Comparison of ENCODE assay signal across 36 mouse cellular contexts in genomic region chr13:55400039-55400346, GRCm38 (mm10). TPM values are rescaled to one million over a fixed set of nuclear protein-coding genes. Genes with fewer than 3 reads are reported as not detected.
A peak's percentile ranks its signal among the peaks of the same experiment; 100 is the strongest.
DNase-seq lines count a peak whose midpoint lies in the region; ATAC-seq and TF ChIP-seq lines count a peak whose summit lies in the region.
"Had no signal": no experiment of that assay in that cellular context is flagged by ENCODE, and none has a peak within 500 bp of the region (broad histone marks: within the 10 kb centered on the region; RNA-seq: fewer than 3 reads in every experiment).

No protein-coding gene starts in this region.

- peak; percentile 12 for DNase-seq in kidney, adult 2 months
- no peak for DNase-seq in kidney, postnatal 25 days
- DNase-seq in kidney, postnatal 4 days, result no peak
- DNase-seq in midbrain, embryonic 11.5 days (ENCODE audit: low spot score, missing footprints), result no peak
- no peak for DNase-seq in heart, postnatal 25 days (ENCODE audit: low spot score)
- DNase-seq: adrenal gland, postnatal 10 days; adrenal gland, postnatal 36 days; B cell, adult 2 months; cerebellum, adult 11 months; cerebellum, adult 2 months; cerebellum, adult 9-11 months; cerebellum, postnatal 25 days; forebrain, postnatal 0 days; gastrocnemius, adult 2 months; gastrocnemius, postnatal 14 days; heart, adult 11 months; heart, postnatal 4 days had no signal

- intact Hi-C loops in heart, postnatal 25 days (cut with DNase I), result no loop called here

- 0 out of 2 replicates have a peak overlapping the region, but pooled peaks have one; percentile 7 for H3K4me2 ChIP-seq in kidney, embryonic 16.5 days (replicated peaks; ENCODE audit: low read depth, low read length)
- H3K4me2 ChIP-seq in intestine, postnatal 0 days (replicated peaks; ENCODE audit: low read depth), result no peak overlapping the region
- H3K4me2 ChIP-seq in stomach, embryonic 15.5 days, result no peak overlapping the region
- no peak overlapping the region for H3K4me2 ChIP-seq in midbrain, embryonic 11.5 days
- H3K4me2 ChIP-seq: embryonic facial prominence, embryonic 12.5 days; embryonic facial prominence, embryonic 15.5 days; heart, embryonic 11.5 days; hindbrain, embryonic 14.5 days had no signal

- no peaks in the 10 kb centered on the region for H3K9me3 ChIP-seq in kidney, embryonic 16.5 days (ENCODE audit: low read length)
- H3K9me3 ChIP-seq in intestine, postnatal 0 days (ENCODE audit: control insufficient read depth), result no peaks in the 10 kb centered on the region
- H3K9me3 ChIP-seq in stomach, embryonic 15.5 days, result no peaks in the 10 kb centered on the region
- H3K9me3 ChIP-seq in midbrain, embryonic 11.5 days (ENCODE audit: control insufficient read depth, low read length), result no peaks in the 10 kb centered on the region
- H3K9me3 ChIP-seq: embryonic facial prominence, embryonic 12.5 days; embryonic facial prominence, embryonic 15.5 days had no signal

- 33% methylated on average over 1 of the region's 1 CpGs for WGBS in kidney, adult 2 months
- 67% methylated on average over 1 of the region's 1 CpGs for WGBS in kidney, embryonic 16.5 days
- 26% methylated on average over 1 of the region's 1 CpGs for WGBS in intestine, postnatal 0 days
- WGBS in stomach, embryonic 15.5 days, result 76% methylated on average over 1 of the region's 1 CpGs
- WGBS in midbrain, embryonic 11.5 days, result 87% methylated on average over 1 of the region's 1 CpGs

- peak overlapping the region; percentile 67 for H3K4me3 ChIP-seq in kidney, adult 2 months (ENCODE audit: insufficient read depth, low read depth, low read length)
- peak overlapping the region; percentile 26 for H3K4me3 ChIP-seq in kidney, embryonic 16.5 days (ENCODE audit: low read length)
- no peak overlapping the region for H3K4me3 ChIP-seq in intestine, postnatal 0 days (ENCODE audit: low read depth, low read length)
- H3K4me3 ChIP-seq in stomach, embryonic 15.5 days (replicated peaks), result no peak overlapping the region
- no peak overlapping the region for H3K4me3 ChIP-seq in midbrain, embryonic 11.5 days (ENCODE audit: low read depth, low read length)
- H3K4me3 ChIP-seq: embryonic facial prominence, embryonic 12.5 days; embryonic facial prominence, embryonic 15.5 days; gastrocnemius, adult 2 months had no signal

- no peak for TF ChIP-seq POLR2A in kidney, adult 2 months (IDR thresholded peaks at IDR 0.05; ENCODE audit: low read depth, low read length)

- no peaks in the 10 kb centered on the region for H3K27me3 ChIP-seq in kidney, adult 2 months (replicated peaks; ENCODE audit: control insufficient read depth, insufficient read depth, low read length)
- H3K27me3 ChIP-seq in kidney, embryonic 16.5 days (ENCODE audit: insufficient read depth, low read length), result no peaks in the 10 kb centered on the region; the same call in 1 of the 2 replicates
- peaks cover 9% of the 10 kb centered on the region; the same call in 1 of the 2 replicates for H3K27me3 ChIP-seq in intestine, postnatal 0 days (replicated peaks; ENCODE audit: control insufficient read depth, insufficient read depth, low read length)
- 0 out of 2 replicates have a peak, but pooled peaks cover 3% of the 10 kb centered on the region for H3K27me3 ChIP-seq in stomach, embryonic 15.5 days (replicated peaks)
- no peaks in the 10 kb centered on the region for H3K27me3 ChIP-seq in midbrain, embryonic 11.5 days (ENCODE audit: control insufficient read depth, insufficient read depth, low read length)
- H3K27me3 ChIP-seq: embryonic facial prominence, embryonic 12.5 days had no signal

- H3K9ac ChIP-seq in kidney, embryonic 16.5 days (replicated peaks; ENCODE audit: low read length), result peak overlapping the region; percentile 31
- H3K9ac ChIP-seq in intestine, postnatal 0 days (ENCODE audit: low read depth, low read length), result no peak overlapping the region
- no peak overlapping the region for H3K9ac ChIP-seq in stomach, embryonic 15.5 days
- H3K9ac ChIP-seq in midbrain, embryonic 11.5 days (ENCODE audit: low read length), result no peak overlapping the region
- H3K9ac ChIP-seq: embryonic facial prominence, embryonic 12.5 days; embryonic facial prominence, embryonic 15.5 days; forebrain, postnatal 0 days; hindbrain, embryonic 14.5 days had no signal

- H3K4me1 ChIP-seq in kidney, adult 2 months (ENCODE audit: control insufficient read depth, insufficient read depth, low read length), result 0 out of 2 replicates have a peak, but pooled peaks cover 4% of the 10 kb centered on the region
- no peaks in the 10 kb centered on the region for H3K4me1 ChIP-seq in kidney, embryonic 16.5 days (ENCODE audit: insufficient read depth, low read length)
- H3K4me1 ChIP-seq in intestine, postnatal 0 days (replicated peaks; ENCODE audit: control insufficient read depth, insufficient read depth, low read length), result no peaks in the 10 kb centered on the region
- H3K4me1 ChIP-seq in stomach, embryonic 15.5 days, result no peaks in the 10 kb centered on the region
- H3K4me1 ChIP-seq in midbrain, embryonic 11.5 days (ENCODE audit: control insufficient read depth, insufficient read depth, low read length), result no peaks in the 10 kb centered on the region

- peaks cover 7% of the 10 kb centered on the region; the same call in 1 of the 2 replicates for H3K36me3 ChIP-seq in kidney, adult 2 months (ENCODE audit: control insufficient read depth, insufficient read depth, low read length)
- no peaks in the 10 kb centered on the region for H3K36me3 ChIP-seq in kidney, embryonic 16.5 days (ENCODE audit: insufficient read depth, low read length)
- no peaks in the 10 kb centered on the region for H3K36me3 ChIP-seq in intestine, postnatal 0 days (ENCODE audit: control insufficient read depth, insufficient read depth)
- no peaks in the 10 kb centered on the region for H3K36me3 ChIP-seq in stomach, embryonic 15.5 days
- H3K36me3 ChIP-seq in midbrain, embryonic 11.5 days (ENCODE audit: control insufficient read depth, insufficient read depth, low read length), result no peaks in the 10 kb centered on the region
- H3K36me3 ChIP-seq: embryonic facial prominence, embryonic 12.5 days; embryonic facial prominence, embryonic 15.5 days; G1E had no signal

- no peak for ATAC-seq in kidney, embryonic 16.5 days (ENCODE audit: low FRiP score, low TSS enrichment)
- ATAC-seq in intestine, postnatal 0 days, result peak; percentile 65; the same call in 1 of the 2 replicates
- no peak for ATAC-seq in stomach, embryonic 15.5 days (ENCODE audit: insufficient read depth, low FRiP score, low read depth)
- no peak for ATAC-seq in midbrain, embryonic 11.5 days (ENCODE audit: low FRiP score)
- ATAC-seq: forebrain, embryonic 14.5 days; forebrain, postnatal 0 days; Patski had no signal

- TF ChIP-seq CTCF in kidney, adult 2 months (conservative IDR thresholded peaks at IDR 0.05; ENCODE audit: insufficient read depth, insufficient read length, low read depth, low read length), result no peak
- TF ChIP-seq CTCF in intestine, postnatal 0 days (IDR thresholded peaks at IDR 0.05; ENCODE audit: low read depth), result no peak

- H3K27ac ChIP-seq in kidney, adult 2 months (ENCODE audit: insufficient read depth, low read depth, low read length), result peak overlapping the region; percentile 90
- no peak overlapping the region for H3K27ac ChIP-seq in kidney, embryonic 16.5 days (ENCODE audit: low read length)
- H3K27ac ChIP-seq in intestine, postnatal 0 days (ENCODE audit: low read depth, low read length), result no peak overlapping the region; the same call in 1 of the 2 replicates
- H3K27ac ChIP-seq in stomach, embryonic 15.5 days, result peak overlapping the region; percentile 46; the same call in 1 of the 2 replicates
- no peak overlapping the region for H3K27ac ChIP-seq in midbrain, embryonic 11.5 days (ENCODE audit: low read depth, low read length)
- H3K27ac ChIP-seq: embryonic facial prominence, embryonic 12.5 days; embryonic facial prominence, embryonic 15.5 days; gastrocnemius, adult 2 months; hindbrain, embryonic 14.5 days had no signal

RNA-seq across cellular contexts. Expression of gene Slc34a1, which starts 2.0 kb away (rescaled TPM):
- 9,073 and 10,701 TPM in 2 replicates for polyA plus RNA-seq in kidney, adult 2 months (2012; rRNA removed)
- polyA plus RNA-seq in kidney, embryonic 16.5 days (2015; fragmentation: Nextera tagmentation; extraction: Ambion mirVana), result 366 and 385 TPM in 2 replicates
- 0.04 and 0.16 TPM in 2 replicates for polyA plus RNA-seq in intestine, postnatal 0 days (2015; fragmentation: Nextera tagmentation; extraction: Ambion mirVana)
- 0.06 and 0.17 TPM in 2 replicates for polyA plus RNA-seq in stomach, embryonic 15.5 days (2015; fragmentation: Nextera tagmentation; extraction: Ambion mirVana)
- not detected in 2 replicates for polyA plus RNA-seq in midbrain, embryonic 11.5 days (2014; fragmentation: Nextera tagmentation; extraction: Ambion mirVana)
- not detected for total RNA-seq in heart, postnatal 25 days (2021)
- total RNA-seq: adrenal gland, postnatal 36 days; CH12.LX; common myeloid progenitor, adult 5-6 weeks; gastrocnemius, adult 2 months; gastrocnemius, postnatal 14 days; gastrocnemius, postnatal 4 days; heart, adult 8-10 months; heart, postnatal 4 days had no signal
- polyA plus RNA-seq: cerebellum, adult 2 months; embryonic facial prominence, embryonic 12.5 days; forebrain, embryonic 11.5 days; forebrain, embryonic 14.5 days; forebrain, postnatal 0 days; G1E; heart, embryonic 11.5 days; heart, embryonic 14.5 days; heart, postnatal 0 days; hindbrain, embryonic 11.5 days; hindbrain, embryonic 14.5 days; Patski had no signal

RNA-seq across cellular contexts. Expression of gene Pfn3, which starts 15.0 kb away (rescaled TPM):
- not detected in 2 replicates for polyA plus RNA-seq in kidney, adult 2 months (2012; rRNA removed)
- 0.46 TPM in 1 of 2 replicates, not detected in the other for polyA plus RNA-seq in kidney, embryonic 16.5 days (2015; fragmentation: Nextera tagmentation; extraction: Ambion mirVana)
- polyA plus RNA-seq in intestine, postnatal 0 days (2015; fragmentation: Nextera tagmentation; extraction: Ambion mirVana), result not detected in 2 replicates
- polyA plus RNA-seq in stomach, embryonic 15.5 days (2015; fragmentation: Nextera tagmentation; extraction: Ambion mirVana), result not detected in 2 replicates
- not detected in 2 replicates for polyA plus RNA-seq in midbrain, embryonic 11.5 days (2014; fragmentation: Nextera tagmentation; extraction: Ambion mirVana)
- not detected for total RNA-seq in heart, postnatal 25 days (2021)
- total RNA-seq: adrenal gland, adult 18-20 months; adrenal gland, postnatal 10 days; adrenal gland, postnatal 36 days; CH12.LX; common myeloid progenitor, adult 5-6 weeks; forebrain, postnatal 0 days; G1E; gastrocnemius, adult 2 months; gastrocnemius, postnatal 14 days; gastrocnemius, postnatal 4 days; heart, adult 8-10 months; heart, postnatal 4 days had no signal
- polyA plus RNA-seq: cerebellum, adult 2 months; embryonic facial prominence, embryonic 12.5 days; embryonic facial prominence, embryonic 15.5 days; forebrain, embryonic 11.5 days; G1E; heart, embryonic 11.5 days; heart, embryonic 14.5 days; heart, postnatal 0 days; hindbrain, embryonic 11.5 days; Patski had no signal

RNA-seq across cellular contexts. Expression of gene F12, which starts 26.6 kb away (rescaled TPM):
- 0.03 and 0.07 TPM in 2 replicates for polyA plus RNA-seq in kidney, adult 2 months (2012; rRNA removed)
- polyA plus RNA-seq in kidney, embryonic 16.5 days (2015; fragmentation: Nextera tagmentation; extraction: Ambion mirVana), result 0.28 and 0.79 TPM in 2 replicates
- polyA plus RNA-seq in intestine, postnatal 0 days (2015; fragmentation: Nextera tagmentation; extraction: Ambion mirVana), result 1.2 and 2.3 TPM in 2 replicates
- polyA plus RNA-seq in stomach, embryonic 15.5 days (2015; fragmentation: Nextera tagmentation; extraction: Ambion mirVana), result 2.5 and 6.8 TPM in 2 replicates
- 0.14 TPM in 1 of 2 replicates, not detected in the other for polyA plus RNA-seq in midbrain, embryonic 11.5 days (2014; fragmentation: Nextera tagmentation; extraction: Ambion mirVana)
- total RNA-seq in heart, postnatal 25 days (2021), result not detected
- total RNA-seq: adrenal gland, adult 18-20 months; CH12.LX; common myeloid progenitor, adult 5-6 weeks; forebrain, postnatal 0 days; gastrocnemius, adult 2 months; gastrocnemius, postnatal 14 days; heart, adult 8-10 months; heart, postnatal 4 days had no signal
- polyA plus RNA-seq: forebrain, embryonic 11.5 days; forebrain, embryonic 14.5 days; G1E; heart, embryonic 14.5 days; heart, postnatal 0 days; hindbrain, embryonic 11.5 days; Patski had no signal

RNA-seq across cellular contexts. Expression of gene Rgs14, which starts 30.5 kb away (rescaled TPM):
- polyA plus RNA-seq in kidney, adult 2 months (2012; rRNA removed), result 3.3 and 4.2 TPM in 2 replicates
- polyA plus RNA-seq in kidney, embryonic 16.5 days (2015; fragmentation: Nextera tagmentation; extraction: Ambion mirVana), result 1.1 and 1.3 TPM in 2 replicates
- polyA plus RNA-seq in intestine, postnatal 0 days (2015; fragmentation: Nextera tagmentation; extraction: Ambion mirVana), result 1.2 and 1.3 TPM in 2 replicates
- polyA plus RNA-seq in stomach, embryonic 15.5 days (2015; fragmentation: Nextera tagmentation; extraction: Ambion mirVana), result 1.3 and 1.5 TPM in 2 replicates
- 0.37 and 0.72 TPM in 2 replicates for polyA plus RNA-seq in midbrain, embryonic 11.5 days (2014; fragmentation: Nextera tagmentation; extraction: Ambion mirVana)
- total RNA-seq in heart, postnatal 25 days (2021), result under 1 TPM; 0.50 to 0.57 TPM

RNA-seq across cellular contexts. Expression of gene Lman2, which starts 37.4 kb away (rescaled TPM):
- 114 and 126 TPM in 2 replicates for polyA plus RNA-seq in kidney, adult 2 months (2012; rRNA removed)
- polyA plus RNA-seq in kidney, embryonic 16.5 days (2015; fragmentation: Nextera tagmentation; extraction: Ambion mirVana), result 127 and 131 TPM in 2 replicates
- 85.3 and 93.0 TPM in 2 replicates for polyA plus RNA-seq in intestine, postnatal 0 days (2015; fragmentation: Nextera tagmentation; extraction: Ambion mirVana)
- polyA plus RNA-seq in stomach, embryonic 15.5 days (2015; fragmentation: Nextera tagmentation; extraction: Ambion mirVana), result 114 and 127 TPM in 2 replicates
- polyA plus RNA-seq in midbrain, embryonic 11.5 days (2014; fragmentation: Nextera tagmentation; extraction: Ambion mirVana), result 75.3 and 82.5 TPM in 2 replicates
- 10 to 100 TPM; 49.1 to 49.8 TPM for total RNA-seq in heart, postnatal 25 days (2021)

Comparison
In these comparisons a context has a peak if more than half of its experiments do, and no peak if none do; other contexts are left out.
1. H3K27ac ChIP-seq: peak in kidney, adult 2 months (single experiment) and stomach, embryonic 15.5 days (single experiment); none in kidney, embryonic 16.5 days (single experiment), intestine, postnatal 0 days (single experiment) and midbrain, embryonic 11.5 days (single experiment).
2. H3K4me3 ChIP-seq: peak in kidney, adult 2 months (single experiment) and kidney, embryonic 16.5 days (single experiment); none in intestine, postnatal 0 days (single experiment), stomach, embryonic 15.5 days (single experiment) and midbrain, embryonic 11.5 days (single experiment).
3. RNA of gene Slc34a1, which starts 2.0 kb away (polyA plus RNA-seq): 9,073 to 10,701 TPM in kidney, adult 2 months and 366 to 385 TPM in kidney, embryonic 16.5 days; not detected in midbrain, embryonic 11.5 days, 0.06 to 0.17 TPM in stomach, embryonic 15.5 days and 0.04 to 0.16 TPM in intestine, postnatal 0 days; every median in the first group is over 100 times any median in the second.